Mouse (Mus musculus) testis, adult 2 months (tissue): ENCODE results near the gene Isoc2b. TPM values are rescaled to one million over a fixed set of nuclear protein-coding genes. Genes with fewer than 3 reads are reported as not detected.
"Not testable (repeated sequence)": the region's sequence is repeated elsewhere in the genome, so short reads cannot be mapped to it uniquely, and the experiment has no call there.

ENCODE experiments used
- H3K27ac ChIP-seq: fragments of 200-500 bp; 2 replicates; pipeline ENCODE4 v1.5.1; 2012; ENCODE audit warnings: low read depth, low read length; ENCODE audit not compliant: control insufficient read depth, insufficient read depth
- H3K27me3 ChIP-seq: fragments of 200-500 bp; 2 replicates; pipeline ENCODE4 v1.6.1; 2012; ENCODE audit warnings: mild to moderate bottlenecking, low read length, moderate library complexity; ENCODE audit not compliant: control insufficient read depth, insufficient read depth
- H3K36me3 ChIP-seq: fragments of 200-500 bp; 2 replicates; pipeline ENCODE4 v1.6.1; 2012; ENCODE audit warnings: mild to moderate bottlenecking, low read length; ENCODE audit not compliant: control insufficient read depth, insufficient read depth
- H3K4me1 ChIP-seq: fragments of 200-500 bp; 2 replicates; pipeline ENCODE4 v1.6.1; 2012; ENCODE audit warnings: low read length; ENCODE audit not compliant: control insufficient read depth, insufficient read depth
- H3K4me3 ChIP-seq: fragments of 200-500 bp; 2 replicates; pipeline ENCODE4 v1.5.1; 2012; ENCODE audit warnings: low read depth, mild to moderate bottlenecking, low read length, moderate library complexity, mixed read lengths; ENCODE audit not compliant: control insufficient read depth
- CTCF ChIP-seq: fragments of 200-500 bp; IDR thresholded peaks from 2 replicates; pipeline ENCODE4 v1.5.1; 2012; ENCODE audit warnings: low read depth, mild to moderate bottlenecking, inconsistent platforms, low read length, moderate library complexity; ENCODE audit not compliant: control insufficient read depth, insufficient read depth, insufficient replicate concordance
- POLR2A ChIP-seq: fragments of 200-500 bp; IDR thresholded peaks from 2 replicates; pipeline ENCODE4 v1.6.1; 2012; ENCODE audit warnings: low read depth, mild to moderate bottlenecking, inconsistent platforms, low read length, moderate library complexity; ENCODE audit not compliant: control insufficient read depth
- polyA plus RNA-seq: library from polyadenylated mRNA; depleted of rRNA; stranded (reverse); fragments of >200 nt; gene quantifications from 2 replicates; pipeline ENCODE4 v1.2.3, GENCODE M21; 2012

Gene Isoc2b
- polyA plus RNA-seq, 1 experiment, result 6.5 TPM

DNA sequence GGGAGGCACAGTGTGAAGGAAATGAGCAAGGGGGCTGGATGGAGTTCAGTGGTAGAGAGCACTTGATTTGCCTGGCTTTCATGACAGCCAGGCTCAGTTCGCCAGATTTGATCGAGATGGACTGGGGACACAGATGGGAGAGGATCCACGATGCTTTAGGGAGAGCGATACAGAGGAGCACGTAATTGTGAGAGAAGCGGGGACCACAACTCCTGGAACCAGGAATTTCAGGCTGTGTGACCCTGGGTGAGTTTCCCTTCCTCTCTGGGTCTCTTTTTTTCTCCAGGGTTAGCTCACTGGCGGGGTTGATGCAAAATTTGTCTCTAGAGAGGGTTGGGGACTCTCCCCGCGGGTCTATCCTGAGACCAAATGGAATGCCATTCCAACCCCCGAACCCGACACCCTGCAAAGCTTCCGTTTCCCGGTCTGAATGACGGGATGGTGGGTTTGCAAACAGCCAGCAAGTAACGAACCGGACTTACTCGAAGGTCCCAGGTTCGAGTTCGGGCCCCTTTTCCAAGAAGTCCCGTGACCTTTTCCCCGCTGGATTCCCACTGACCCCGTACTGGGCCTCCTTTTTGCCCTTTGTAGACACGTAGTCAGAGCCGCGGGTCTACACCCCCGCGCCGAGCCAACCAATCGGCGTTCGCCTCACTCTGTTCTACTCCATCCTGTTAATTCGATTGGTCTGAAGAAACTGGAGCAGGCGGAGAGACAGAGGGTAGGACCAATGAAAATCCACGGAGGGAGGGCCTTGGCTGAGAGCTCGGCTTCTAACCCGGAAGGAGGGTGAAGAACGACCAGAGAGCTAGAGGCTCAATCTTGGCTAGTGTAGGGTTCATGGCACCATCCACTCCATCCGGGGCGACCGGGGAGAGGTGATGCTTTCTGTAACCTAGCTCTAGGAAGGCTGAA is 4.2 kb downstream of the Isoc2b start:
- no peaks in the 10 kb centered on the region for H3K36me3 ChIP-seq
- peaks cover 11% of the 10 kb centered on the region for H3K4me1 ChIP-seq
- H3K4me3 ChIP-seq, result peak overlapping the region; percentile 95
- TF ChIP-seq POLR2A (peak; percentile 76), CTCF (no peak)
- H3K27me3 ChIP-seq, result no peaks in the 10 kb centered on the region
- peak overlapping the region; percentile 83 for H3K27ac ChIP-seq

DNA sequence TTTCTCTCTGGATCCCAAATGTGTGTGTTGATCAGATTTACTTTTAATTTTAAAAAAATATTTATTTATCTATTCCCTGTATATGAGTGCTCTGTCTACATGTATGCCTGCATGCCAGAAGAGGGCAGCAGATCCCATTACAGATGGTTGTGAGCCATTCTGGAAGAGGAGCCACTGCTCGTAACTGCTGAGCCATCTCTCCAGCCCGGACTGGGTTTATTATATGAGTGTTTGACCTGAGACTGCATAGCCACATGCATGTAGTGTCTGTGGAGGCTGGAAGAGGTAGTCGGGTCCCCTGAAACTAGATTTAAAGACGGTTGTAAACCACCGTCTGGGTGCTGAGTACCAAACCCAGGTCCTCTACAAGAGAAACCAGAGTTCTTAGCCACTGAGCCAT is 5.0 kb downstream of the Isoc2b start:
- Histone ChIP-seq H3K4me3 (peak overlapping the region; percentile 95; the same call in 1 of the 2 replicates), H3K4me1 (peaks cover 11% of the 10 kb centered on the region), H3K27ac (peak overlapping the region; percentile 83), H3K36me3 (no peaks in the 10 kb centered on the region), H3K27me3 (no peaks in the 10 kb centered on the region)
- TF ChIP-seq CTCF (peak; percentile 12; the same call in 1 of the 2 replicates), POLR2A (no peak)

DNA sequence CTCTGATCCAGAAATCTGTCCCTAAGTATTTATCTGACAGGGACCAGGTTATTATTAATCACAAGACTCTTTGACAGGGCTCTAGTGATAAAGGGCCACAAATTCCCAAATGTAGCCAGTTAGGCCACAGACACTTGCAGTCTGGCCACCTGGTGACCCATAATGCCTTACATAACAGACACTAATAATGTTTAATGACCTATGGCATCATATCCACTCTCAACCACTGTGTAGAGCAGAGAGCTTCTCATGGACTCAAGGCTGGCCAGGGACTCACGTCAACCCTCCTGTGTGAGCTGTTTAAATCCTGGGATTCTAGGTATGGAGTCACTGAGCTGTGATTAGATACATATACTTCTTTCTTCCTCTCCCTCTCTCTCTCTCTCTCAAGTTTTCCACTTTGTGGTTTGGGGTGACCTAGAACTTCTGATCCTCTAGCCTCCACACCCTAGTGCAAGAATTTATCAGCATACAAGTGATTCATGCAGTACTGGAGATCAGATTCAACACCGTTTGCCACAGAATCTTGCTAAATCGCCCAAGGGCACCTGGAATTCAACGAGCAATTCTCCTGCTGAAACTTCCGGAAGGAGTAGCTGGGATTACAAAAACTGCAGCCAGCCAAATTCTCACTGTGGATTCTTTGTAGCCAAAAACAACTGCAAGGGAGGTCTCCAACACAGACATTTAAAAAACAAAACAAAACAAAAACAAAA is 5.8 kb downstream of the Isoc2b start:
- Histone ChIP-seq H3K4me1 (peaks cover 11% of the 10 kb centered on the region), H3K36me3 (no peaks in the 10 kb centered on the region), H3K4me3 (no peak overlapping the region), H3K27ac (peak overlapping the region; percentile 65), H3K27me3 (no peaks in the 10 kb centered on the region)
- no peak for TF ChIP-seq CTCF
- TF ChIP-seq POLR2A, result no peak

DNA sequence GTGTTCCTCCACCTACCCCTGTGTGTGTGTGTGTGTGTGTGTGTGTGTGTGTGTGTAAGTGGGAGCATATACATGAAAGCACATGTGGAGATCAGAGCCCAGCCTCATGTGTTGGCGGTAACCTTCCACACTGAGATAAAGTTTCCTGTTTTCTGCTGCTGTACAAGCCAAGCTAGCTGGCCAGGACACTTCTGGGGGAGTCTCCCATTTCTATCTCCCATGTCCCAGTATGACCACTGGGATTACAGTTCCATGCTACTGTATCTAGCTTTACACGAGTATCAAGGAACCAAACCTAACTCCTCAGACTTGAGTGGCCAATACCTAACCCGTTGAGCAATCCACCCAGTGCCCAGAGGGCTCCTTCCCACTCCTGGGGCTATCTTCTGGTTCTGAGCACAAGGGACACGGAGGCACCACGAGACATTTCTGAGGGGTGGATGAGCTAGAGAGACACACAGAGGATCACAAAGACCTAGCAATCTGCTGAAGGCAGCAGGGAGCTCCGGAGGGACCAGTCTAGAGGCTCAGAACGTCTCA is 6.4 kb downstream of the Isoc2b start:
- Histone ChIP-seq H3K27ac (peak overlapping the region; percentile 65), H3K36me3 (no peaks in the 10 kb centered on the region), H3K27me3 (no peaks in the 10 kb centered on the region), H3K4me1 (peaks cover 11% of the 10 kb centered on the region), H3K4me3 (no peak overlapping the region)
- TF ChIP-seq CTCF (no peak), POLR2A (no peak)

DNA sequence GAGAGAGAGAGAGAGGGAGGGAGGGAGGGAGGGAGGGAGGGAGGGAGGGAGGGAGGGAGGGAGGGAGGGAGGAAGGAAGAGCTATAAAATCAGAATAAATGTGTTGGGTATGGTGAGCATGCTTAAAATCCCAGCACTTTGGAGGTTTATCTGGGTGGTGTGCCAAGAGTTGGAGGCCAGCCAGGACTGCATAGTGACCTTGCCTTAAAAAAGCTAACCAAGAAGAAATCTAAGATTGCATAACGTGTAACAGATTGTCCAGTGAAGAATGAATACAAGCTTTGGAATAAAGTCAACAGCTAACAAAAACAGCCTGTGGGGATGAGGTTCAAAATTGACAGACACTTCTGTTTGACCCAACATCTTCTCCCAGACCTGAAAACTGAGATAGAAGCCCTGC is 7.0 kb downstream of the Isoc2b start:
- H3K27ac ChIP-seq, result peak overlapping the region; percentile 65
- TF ChIP-seq POLR2A (no peak), CTCF (no peak)

DNA sequence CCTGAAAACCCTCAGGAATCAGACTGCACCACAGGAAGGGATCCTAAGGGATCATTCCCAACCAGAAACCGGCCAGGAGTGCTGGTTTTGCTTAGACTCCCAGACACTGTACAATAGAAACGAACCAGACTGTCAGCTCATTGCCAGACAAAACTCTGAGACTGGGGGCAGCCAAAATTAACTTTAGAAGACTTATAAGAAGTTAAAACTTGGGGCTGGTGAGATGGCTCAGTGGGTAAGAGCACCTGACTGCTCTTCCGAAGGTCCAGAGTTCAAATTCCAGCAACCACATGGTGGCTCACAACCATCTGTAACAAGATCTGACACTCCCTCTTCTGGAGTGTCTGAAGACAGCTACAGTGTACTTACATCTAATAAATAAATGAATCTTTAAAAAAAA is 9.1 kb downstream of the Isoc2b start:
- H3K36me3 ChIP-seq, H3K27ac ChIP-seq, H3K4me3 ChIP-seq, H3K27me3 ChIP-seq: not testable (repeated sequence)
- peaks cover 11% of the 10 kb centered on the region for H3K4me1 ChIP-seq

More for the DNA sequence above, 7.0 kb downstream of the Isoc2b start:
- Histone ChIP-seq H3K4me1 (peaks cover 11% of the 10 kb centered on the region), H3K4me3 (no peak overlapping the region), H3K27me3 (no peaks in the 10 kb centered on the region), H3K36me3 (no peaks in the 10 kb centered on the region)

DNA sequence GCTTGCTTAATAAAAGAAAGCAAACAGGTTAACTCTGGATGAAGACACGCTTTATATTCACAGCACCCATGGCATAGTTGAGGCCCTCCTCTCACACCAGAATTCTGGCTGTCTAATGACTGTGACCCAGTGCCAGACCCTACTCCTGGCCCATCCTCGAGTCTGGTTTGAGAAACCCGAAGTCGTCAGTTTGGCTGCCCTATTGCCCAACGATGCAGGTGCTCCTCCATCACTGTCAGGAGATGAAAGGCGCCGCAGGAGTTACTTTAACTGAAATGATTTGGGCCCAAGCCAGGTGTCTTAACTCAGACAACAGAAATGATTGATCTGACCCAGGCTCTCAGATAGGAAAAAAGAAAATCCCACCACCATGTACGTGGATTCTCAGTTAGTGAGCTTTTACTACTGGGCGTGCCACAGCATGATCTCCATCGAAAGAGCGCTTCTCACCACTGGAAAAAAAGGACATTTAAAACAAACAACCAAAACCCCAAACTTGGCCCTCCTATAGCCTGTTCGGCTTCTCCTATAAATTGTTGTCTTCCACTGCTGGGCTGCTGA is 10.6 kb downstream of the Isoc2b start:
- peaks cover 3% of the 10 kb centered on the region for H3K4me1 ChIP-seq
- no peaks in the 10 kb centered on the region for H3K27me3 ChIP-seq
- TF ChIP-seq POLR2A (no peak), CTCF (no peak)
- no peak overlapping the region for H3K4me3 ChIP-seq
- no peak overlapping the region for H3K27ac ChIP-seq
- H3K36me3 ChIP-seq, result no peaks in the 10 kb centered on the region
